Mouse (Mus musculus) brain, embryonic 14.5 days (tissue): ENCODE data around the gene Cdc73.

Experiments used
- CTCF ChIP-seq: fragments of 200-500 bp; IDR thresholded peaks from 2 replicates; pipeline ENCODE4 v1.5.1; 2012; ENCODE audit warnings: inconsistent platforms, mild to moderate bottlenecking, moderate library complexity, borderline replicate concordance; ENCODE audit not compliant: insufficient read depth, insufficient read length; ENCODE audit errors: extremely low read depth
- POLR2A ChIP-seq: fragments of 200-500 bp; IDR thresholded peaks from 2 replicates; pipeline ENCODE4 v1.6.1; 2012; ENCODE audit warnings: mild to moderate bottlenecking, inconsistent platforms, borderline replicate concordance; ENCODE audit not compliant: poor library complexity, insufficient read depth, insufficient read length, severe bottlenecking; ENCODE audit errors: extremely low read depth

- TF ChIP-seq POLR2A (no peak), CTCF (no peak)
These were observed 38.6 kb upstream of the Cdc73 start for GRCm38 (mm10) chr1:143741331-143741730.
